ENCODE assay signal across 9 mouse cellular contexts in the genomic region with DNA sequence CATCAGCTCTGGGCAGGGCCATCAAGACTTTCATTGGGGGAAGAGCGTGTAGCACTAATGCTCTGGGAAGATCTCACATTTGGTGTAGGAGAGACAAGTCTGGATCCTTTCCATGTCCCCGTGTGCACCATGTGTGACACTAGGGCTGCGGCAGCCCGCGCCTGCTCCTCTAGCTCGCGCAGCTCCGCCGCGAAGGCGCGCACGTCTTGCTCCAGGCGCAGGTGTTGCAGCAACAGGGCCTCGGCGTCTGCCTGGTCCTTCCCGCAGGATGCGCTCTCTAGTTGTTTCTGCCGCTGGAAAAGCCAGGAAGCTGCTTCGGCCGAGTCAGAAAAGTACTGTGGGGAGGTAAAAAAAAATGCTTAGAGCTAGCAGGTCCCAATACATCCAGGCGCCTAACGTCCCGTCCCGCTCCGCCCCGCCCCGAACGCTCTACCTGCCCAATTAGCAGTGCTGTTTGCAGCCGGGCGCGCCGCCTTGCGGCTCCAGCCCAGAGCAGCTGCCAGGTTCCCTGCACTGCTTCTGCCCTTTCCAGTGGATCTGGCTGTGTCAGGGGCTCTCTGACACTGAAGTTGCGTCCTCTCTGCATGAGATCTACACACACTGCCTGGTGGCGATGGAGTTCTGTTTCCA. TPM values are rescaled to one million over a fixed set of nuclear protein-coding genes. Genes with fewer than 3 reads are reported as not detected.
DNase-seq lines count a peak whose midpoint lies in the region; ATAC-seq and TF ChIP-seq lines count a peak whose summit lies in the region.
"Had no signal": no experiment of that assay in that cellular context is flagged by ENCODE, and none has a peak within 500 bp of the region (broad histone marks: within the 10 kb centered on the region; RNA-seq: fewer than 3 reads in every experiment).

No protein-coding gene starts in this region.

- 2% methylated on average over 36 of the region's 36 CpGs for WGBS in heart, embryonic 10.5 days
- 2% methylated on average over 36 of the region's 36 CpGs for WGBS in heart, embryonic 16.5 days
- WGBS in kidney, postnatal 0 days, result 1% methylated on average over 36 of the region's 36 CpGs
- WGBS in lung, adult 2 months, result 8% methylated on average over 36 of the region's 36 CpGs
- 2% methylated on average over 36 of the region's 36 CpGs for WGBS in neural tube, embryonic 15.5 days

- H3K36me3 ChIP-seq in heart, embryonic 10.5 days, result no peaks in the 10 kb centered on the region
- no peaks in the 10 kb centered on the region for H3K36me3 ChIP-seq in heart, embryonic 16.5 days (ENCODE audit: control insufficient read depth, insufficient read depth)
- no peaks in the 10 kb centered on the region for H3K36me3 ChIP-seq in kidney, postnatal 0 days (ENCODE audit: insufficient read depth, low read length)
- H3K36me3 ChIP-seq in neural tube, embryonic 15.5 days, result no peaks in the 10 kb centered on the region
- H3K36me3 ChIP-seq: G1E had no signal

- H3K27me3 ChIP-seq in heart, embryonic 10.5 days (ENCODE audit: insufficient read depth, poor library complexity, severe bottlenecking), result peaks cover 91% of the 10 kb centered on the region
- H3K27me3 ChIP-seq in heart, embryonic 16.5 days (ENCODE audit: control insufficient read depth, insufficient read depth, low read length), result peaks cover 14% of the 10 kb centered on the region
- H3K27me3 ChIP-seq in kidney, postnatal 0 days (ENCODE audit: insufficient read depth, low read length), result 0 out of 2 replicates have a peak, but pooled peaks cover 5% of the 10 kb centered on the region
- peaks cover 31% of the 10 kb centered on the region for H3K27me3 ChIP-seq in neural tube, embryonic 15.5 days (replicated peaks)

- DNase-seq in heart, embryonic 10.5 days (ENCODE audit: low spot score), result no peak
- DNase-seq in heart, postnatal 25 days (ENCODE audit: low spot score), result no peak
- peak; percentile 75 for DNase-seq in embryo, embryonic 11 days
- peak; percentile 67 for DNase-seq in kidney, postnatal 0 days (ENCODE audit: low spot score)
- peak; percentile 60 for DNase-seq in lung, adult 2 months
- DNase-seq in thymus, postnatal 4 days, result peak; percentile 82

- 0 out of 2 replicates have a peak overlapping the region, but pooled peaks have one; percentile 42 for H3K9ac ChIP-seq in heart, embryonic 16.5 days (ENCODE audit: low read length)
- peak overlapping the region; percentile 18; the same call in 1 of the 2 replicates for H3K9ac ChIP-seq in kidney, postnatal 0 days (ENCODE audit: low read depth, low read length)
- peak overlapping the region; percentile 14 for H3K9ac ChIP-seq in neural tube, embryonic 15.5 days (replicated peaks)

- peak; percentile 75 for TF ChIP-seq CTCF in kidney, postnatal 0 days (IDR thresholded peaks at IDR 0.05; ENCODE audit: low read depth)
- peak; percentile 33; the same call in 1 of the 2 replicates for TF ChIP-seq CTCF in lung, adult 2 months (IDR thresholded peaks at IDR 0.05; ENCODE audit: insufficient read depth, low read length)

- TF ChIP-seq POLR2A in lung, adult 2 months (IDR thresholded peaks at IDR 0.05; ENCODE audit: borderline replicate concordance, extremely low read depth, low read depth, low read length), result no peak

- peaks cover 13% of the 10 kb centered on the region for H3K4me1 ChIP-seq in heart, embryonic 10.5 days
- H3K4me1 ChIP-seq in heart, embryonic 16.5 days (ENCODE audit: control insufficient read depth, insufficient read depth, low read length), result peaks cover 3% of the 10 kb centered on the region; the same call in 1 of the 2 replicates
- H3K4me1 ChIP-seq in kidney, postnatal 0 days (replicated peaks; ENCODE audit: insufficient read depth, low read length), result peaks cover 6% of the 10 kb centered on the region; the same call in 1 of the 2 replicates
- no peaks in the 10 kb centered on the region for H3K4me1 ChIP-seq in lung, adult 2 months (ENCODE audit: control insufficient read depth, insufficient read depth, low read length)
- peaks cover 11% of the 10 kb centered on the region for H3K4me1 ChIP-seq in neural tube, embryonic 15.5 days

- no peak overlapping the region for H3K27ac ChIP-seq in heart, embryonic 10.5 days
- H3K27ac ChIP-seq in heart, embryonic 16.5 days (ENCODE audit: low read length), result no peak overlapping the region
- H3K27ac ChIP-seq in kidney, postnatal 0 days, result no peak overlapping the region
- H3K27ac ChIP-seq in neural tube, embryonic 15.5 days (replicated peaks), result no peak overlapping the region

- H3K4me3 ChIP-seq in heart, embryonic 10.5 days, result peak overlapping the region; percentile 53
- H3K4me3 ChIP-seq in heart, embryonic 16.5 days (ENCODE audit: low read length), result peak overlapping the region; percentile 44
- H3K4me3 ChIP-seq in kidney, postnatal 0 days (replicated peaks; ENCODE audit: low read depth, low read length), result peak overlapping the region; percentile 34
- H3K4me3 ChIP-seq in lung, adult 2 months (replicated peaks; ENCODE audit: extremely low read depth, low read depth, low read length), result peak overlapping the region; percentile 8
- H3K4me3 ChIP-seq in neural tube, embryonic 15.5 days (replicated peaks), result peak overlapping the region; percentile 45

- 0 out of 2 replicates have a peak, but pooled peaks have one; percentile 47 for ATAC-seq in heart, embryonic 16.5 days (replicated peaks; ENCODE audit: extremely low read depth, insufficient read depth, low FRiP score)
- ATAC-seq in kidney, postnatal 0 days (replicated peaks; ENCODE audit: low FRiP score, low read depth), result peak; percentile 19; the same call in 1 of the 2 replicates
- peak; percentile 80 for ATAC-seq in neural tube, embryonic 15.5 days (ENCODE audit: low FRiP score)

- intact Hi-C loops in heart, postnatal 25 days (cut with DNase I), result no loop called here

- peak overlapping the region; percentile 65 for H3K4me2 ChIP-seq in heart, embryonic 16.5 days (ENCODE audit: low read depth, low read length)
- H3K4me2 ChIP-seq in kidney, postnatal 0 days (ENCODE audit: low read length), result peak overlapping the region; percentile 57
- peak overlapping the region; percentile 72 for H3K4me2 ChIP-seq in neural tube, embryonic 15.5 days

- no peaks in the 10 kb centered on the region for H3K9me3 ChIP-seq in heart, embryonic 10.5 days
- H3K9me3 ChIP-seq in heart, embryonic 16.5 days (replicated peaks; ENCODE audit: control insufficient read depth, low read length), result no peaks in the 10 kb centered on the region
- H3K9me3 ChIP-seq in kidney, postnatal 0 days (replicated peaks; ENCODE audit: low read length), result no peaks in the 10 kb centered on the region
- H3K9me3 ChIP-seq in neural tube, embryonic 15.5 days (replicated peaks), result no peaks in the 10 kb centered on the region
- H3K9me3 ChIP-seq: G1E had no signal

RNA-seq across cellular contexts. Expression of gene Pla2g4b, which starts 43.0 kb away (rescaled TPM):
- 2.6 TPM in 2 replicates for polyA plus RNA-seq in heart, embryonic 10.5 days (2016; fragmentation: Nextera tagmentation; extraction: Ambion mirVana)
- 1 to 10 TPM; 1.7 to 2.8 TPM for total RNA-seq in heart, postnatal 25 days (2021)
- polyA plus RNA-seq in heart, embryonic 16.5 days (2015; fragmentation: Nextera tagmentation; extraction: Ambion mirVana), result 1.8 and 2.3 TPM in 2 replicates
- 0.29 and 0.71 TPM in 2 replicates for polyA plus RNA-seq in kidney, postnatal 0 days (2015; fragmentation: Nextera tagmentation; extraction: Ambion mirVana)
- 4.3 and 20.6 TPM in 2 replicates for polyA plus RNA-seq in lung, adult 2 months (2012; rRNA removed)
- polyA plus RNA-seq in neural tube, embryonic 15.5 days (2015; fragmentation: Nextera tagmentation; extraction: Ambion mirVana), result 2.4 and 2.8 TPM in 2 replicates

RNA-seq across cellular contexts. Expression of gene Gm28042, which starts 48.9 kb away (rescaled TPM):
- polyA plus RNA-seq in heart, embryonic 10.5 days (2016; fragmentation: Nextera tagmentation; extraction: Ambion mirVana), result 2.6 and 5.5 TPM in 2 replicates
- total RNA-seq in heart, postnatal 25 days (2021), result under 1 TPM; 0.81 TPM
- polyA plus RNA-seq in heart, embryonic 16.5 days (2015; fragmentation: Nextera tagmentation; extraction: Ambion mirVana), result 2.0 and 2.2 TPM in 2 replicates
- polyA plus RNA-seq in kidney, postnatal 0 days (2015; fragmentation: Nextera tagmentation; extraction: Ambion mirVana), result 0.89 and 1.2 TPM in 2 replicates
- polyA plus RNA-seq in lung, adult 2 months (2012; rRNA removed), result 0.30 and 3.8 TPM in 2 replicates
- 4.4 and 5.1 TPM in 2 replicates for polyA plus RNA-seq in neural tube, embryonic 15.5 days (2015; fragmentation: Nextera tagmentation; extraction: Ambion mirVana)

RNA-seq across cellular contexts. Expression of gene Jmjd7, which starts 48.9 kb away (rescaled TPM):
- 16.8 and 17.6 TPM in 2 replicates for polyA plus RNA-seq in heart, embryonic 10.5 days (2016; fragmentation: Nextera tagmentation; extraction: Ambion mirVana)
- total RNA-seq in heart, postnatal 25 days (2021), result 1 to 10 TPM; 7.1 to 9.1 TPM
- 16.7 and 17.3 TPM in 2 replicates for polyA plus RNA-seq in heart, embryonic 16.5 days (2015; fragmentation: Nextera tagmentation; extraction: Ambion mirVana)
- polyA plus RNA-seq in kidney, postnatal 0 days (2015; fragmentation: Nextera tagmentation; extraction: Ambion mirVana), result 24.7 and 25.7 TPM in 2 replicates
- polyA plus RNA-seq in lung, adult 2 months (2012; rRNA removed), result 5.1 and 10.6 TPM in 2 replicates
- polyA plus RNA-seq in neural tube, embryonic 15.5 days (2015; fragmentation: Nextera tagmentation; extraction: Ambion mirVana), result 20.3 and 20.7 TPM in 2 replicates

Comparison
In these comparisons a context has a peak if more than half of its experiments do, and no peak if none do; other contexts are left out.
1. DNase-seq: peak in embryo, embryonic 11 days (single experiment), kidney, postnatal 0 days (single experiment), lung, adult 2 months (single experiment) and thymus, postnatal 4 days (single experiment); none in heart, embryonic 10.5 days (single experiment) and heart, postnatal 25 days (single experiment).
2. ATAC-seq: peak in every context shown above with its lines; median percentile 80 in neural tube, embryonic 15.5 days; 47 in heart, embryonic 16.5 days; 19 in kidney, postnatal 0 days.
3. Peak in every context shown above with its lines, with median percentiles within 50 percentile points of each other: H3K4me3 ChIP-seq, H3K4me2 ChIP-seq and H3K9ac ChIP-seq.